Mouse (Mus musculus) yolk sac, embryonic 10.5 days (tissue): ENCODE data around the gene Pik3ip1.

Source experiments
- DNase-seq: peaks from one replicate; pipeline ENCODE4 v3.0.0-alpha.2; 2017; ENCODE audit warnings: low spot score

Gene Pik3ip1

DNA sequence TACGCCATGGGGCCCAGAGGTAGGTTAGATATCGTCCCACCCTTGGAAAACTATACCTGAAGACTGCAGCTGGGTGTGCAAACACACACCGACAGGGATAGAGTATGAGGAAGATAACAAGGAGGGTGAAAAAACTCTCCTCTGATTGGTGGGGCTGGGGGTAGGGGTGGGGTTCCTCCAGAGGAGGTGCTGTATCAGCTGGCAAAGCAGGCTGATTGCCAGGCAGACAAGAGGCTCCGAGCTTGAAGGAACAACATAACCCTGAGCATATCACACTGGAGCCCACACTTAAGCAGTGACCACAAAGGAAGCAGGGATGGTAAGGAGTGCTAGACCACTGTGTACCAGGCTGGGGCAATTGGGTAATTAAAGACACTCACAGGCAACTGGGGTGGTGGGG, 49.2 kb downstream of the Pik3ip1 start:
- no peak for DNase-seq

DNA sequence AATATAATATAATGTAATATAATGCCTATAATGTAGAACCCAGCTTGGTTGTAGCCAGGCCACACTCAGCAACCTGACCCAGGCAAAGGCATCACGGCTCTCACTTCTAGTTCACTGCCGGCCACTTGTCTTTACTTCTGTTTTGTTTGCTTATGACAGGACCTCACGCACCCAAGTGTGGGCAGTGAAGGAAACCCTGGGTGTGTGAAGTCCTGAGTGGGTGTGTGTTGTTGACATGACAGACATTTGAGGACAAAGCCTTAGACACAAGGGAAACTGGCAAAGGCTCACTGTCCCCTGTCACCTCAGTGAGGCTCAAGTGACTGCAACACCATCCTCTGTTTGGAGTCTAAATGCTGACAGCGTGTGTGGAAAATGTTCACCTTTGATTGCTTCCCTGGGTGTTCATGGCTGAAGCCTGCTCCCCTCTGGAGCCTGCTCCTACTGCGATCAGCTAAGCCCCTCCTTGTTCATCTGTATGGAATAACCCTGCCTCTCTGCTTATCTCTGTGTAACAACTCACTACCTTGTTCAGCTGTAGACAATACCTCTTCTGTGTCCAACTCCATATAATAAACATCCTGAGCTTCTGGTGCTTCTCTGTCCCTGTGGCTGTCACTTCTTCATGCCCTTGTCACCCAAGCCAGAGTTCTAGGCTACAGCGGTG, 51.1 kb downstream of the Pik3ip1 start:
- no peak for DNase-seq

DNA sequence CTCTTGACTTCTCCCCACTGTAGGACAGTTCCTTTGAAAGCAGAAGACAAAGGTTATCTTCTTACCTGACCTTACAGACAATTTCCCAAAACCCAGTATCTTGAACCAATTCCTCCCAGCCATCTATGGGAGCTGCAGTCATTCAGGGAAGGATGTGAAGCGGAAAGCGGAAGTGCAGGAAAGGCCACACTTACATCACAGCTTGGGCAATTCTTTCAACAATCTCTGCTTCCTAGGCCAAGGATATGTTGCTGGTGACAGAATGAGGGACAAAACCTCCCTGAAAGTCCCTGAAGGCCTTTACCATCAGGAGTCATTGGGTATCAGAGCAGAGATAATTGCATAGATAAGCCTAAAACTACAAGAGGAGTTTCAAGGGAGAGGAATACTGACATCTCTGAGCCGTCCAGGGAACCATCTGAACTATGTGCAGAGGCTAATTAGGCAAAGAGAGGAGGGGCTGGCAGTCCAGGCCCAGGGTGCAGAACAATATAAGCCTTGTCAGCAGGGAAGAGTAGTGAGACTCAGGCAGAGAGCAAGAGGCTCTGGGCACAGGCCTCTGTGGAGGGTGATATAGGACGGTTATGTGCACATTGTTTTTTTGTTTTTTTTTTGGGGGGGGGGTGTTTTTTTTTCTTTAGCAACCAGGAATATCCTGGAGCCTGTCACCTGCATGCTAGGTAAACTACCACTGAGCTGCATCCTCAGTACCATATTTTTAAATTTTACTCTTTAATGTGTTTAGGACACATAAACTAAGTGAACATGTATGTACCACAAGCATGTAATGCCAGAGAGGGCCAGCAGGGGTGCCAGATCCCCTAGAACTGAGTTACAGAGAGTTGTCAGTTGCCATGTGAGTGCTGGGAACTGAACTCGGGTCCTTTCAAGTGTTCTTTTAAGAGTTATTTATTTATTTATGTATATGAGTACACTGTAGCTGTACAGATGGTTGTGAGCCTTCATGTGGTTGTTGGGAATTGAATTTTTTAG, 52.7 kb downstream of the Pik3ip1 start:
- no peak for DNase-seq

DNA sequence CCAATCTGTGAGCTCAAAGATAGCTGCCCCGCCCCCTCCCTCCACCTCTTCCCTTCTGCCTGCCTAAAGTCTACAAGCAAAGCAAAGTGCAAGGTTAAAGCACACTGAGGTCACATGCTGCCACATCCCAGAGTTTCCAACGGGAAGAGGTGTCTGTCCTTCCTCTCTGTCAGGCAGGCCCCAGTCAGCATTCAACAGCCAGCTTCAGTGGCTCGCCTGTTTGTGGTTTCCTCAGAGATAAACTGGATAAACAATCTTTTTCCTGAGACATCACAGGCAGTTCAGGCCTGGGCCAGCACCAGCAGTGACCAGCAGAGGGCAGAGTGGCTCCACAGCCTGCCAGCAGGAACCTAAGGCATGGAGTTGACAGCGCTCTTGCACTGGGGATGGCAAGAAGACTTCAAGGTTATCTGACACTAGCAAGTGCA, 56.8 kb downstream of the Pik3ip1 start:
- DNase-seq: peak; percentile 93

DNA sequence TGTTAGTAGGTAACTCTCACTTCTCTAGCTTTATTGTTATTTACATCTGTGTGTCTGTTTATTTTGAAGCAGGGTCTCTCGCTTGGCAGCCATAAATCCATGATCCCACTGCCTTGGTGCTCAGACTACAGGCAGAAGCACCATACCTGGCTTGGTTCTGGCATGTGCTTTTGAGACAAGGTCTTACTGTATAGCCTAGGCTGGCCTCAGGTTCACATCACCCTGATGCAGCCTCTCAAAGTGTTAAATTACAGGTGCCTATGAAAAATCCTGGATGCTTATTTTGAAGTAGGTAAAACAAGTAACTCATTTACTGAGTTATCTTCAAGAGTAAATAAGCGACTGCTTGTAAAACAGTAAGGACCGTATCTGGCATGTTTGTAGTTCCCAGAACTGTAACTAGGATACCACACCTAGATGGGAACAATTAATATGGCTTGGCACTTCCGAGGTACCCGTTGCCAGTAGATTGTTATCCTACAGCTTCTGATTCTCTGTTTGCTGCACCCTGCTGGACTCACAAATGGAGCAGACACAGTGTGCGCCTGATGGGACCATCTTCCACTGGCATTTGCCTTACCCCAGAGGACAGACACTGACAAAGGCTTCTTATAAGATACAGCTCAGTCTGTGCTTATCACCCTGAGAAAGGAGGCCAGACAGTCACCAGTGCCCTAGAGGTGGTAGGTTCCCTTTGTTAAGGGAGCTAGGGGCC, 57.4 kb downstream of the Pik3ip1 start:
- no peak for DNase-seq

DNA sequence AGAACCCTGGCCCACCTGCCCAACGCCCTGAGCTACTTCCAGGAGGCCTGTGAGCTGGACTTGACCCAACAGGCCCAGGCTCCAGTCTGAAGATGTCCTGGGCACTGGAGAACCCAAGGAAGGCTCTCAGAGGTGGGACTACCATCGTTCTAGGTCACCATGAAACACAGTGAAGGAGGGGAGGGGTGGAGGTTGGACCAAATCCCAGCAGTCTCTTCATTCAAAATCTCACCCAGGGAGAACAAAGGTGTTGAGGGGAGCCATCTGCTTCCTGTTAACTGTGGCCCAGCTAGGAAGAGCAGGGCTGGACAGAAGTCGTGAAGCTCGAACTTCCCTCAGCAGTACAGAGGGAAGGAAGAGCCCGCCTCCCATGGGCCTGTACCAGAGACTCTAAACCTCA, 59.8 kb downstream of the Pik3ip1 start:
- no peak for DNase-seq

DNA sequence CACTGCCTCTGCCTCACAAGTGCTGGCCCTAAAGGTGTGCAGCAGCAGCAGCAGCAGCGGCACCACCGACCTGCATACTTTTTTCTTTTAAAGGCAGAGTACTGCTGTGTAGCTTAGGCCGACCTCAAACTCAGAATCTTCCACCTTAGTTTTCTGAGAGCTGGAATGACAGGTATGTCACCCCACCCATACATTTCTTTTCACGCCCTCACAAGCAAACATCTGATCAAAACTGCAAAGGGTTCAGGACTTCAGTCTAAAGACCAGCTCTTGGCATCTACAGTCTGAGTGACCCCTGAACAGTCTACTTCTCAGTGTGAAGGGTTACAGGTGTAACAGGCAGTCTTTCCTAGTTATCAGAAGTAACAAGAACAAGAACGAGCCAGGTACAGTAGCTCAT, 60.6 kb downstream of the Pik3ip1 start:
- DNase-seq: peak; percentile 45

DNA sequence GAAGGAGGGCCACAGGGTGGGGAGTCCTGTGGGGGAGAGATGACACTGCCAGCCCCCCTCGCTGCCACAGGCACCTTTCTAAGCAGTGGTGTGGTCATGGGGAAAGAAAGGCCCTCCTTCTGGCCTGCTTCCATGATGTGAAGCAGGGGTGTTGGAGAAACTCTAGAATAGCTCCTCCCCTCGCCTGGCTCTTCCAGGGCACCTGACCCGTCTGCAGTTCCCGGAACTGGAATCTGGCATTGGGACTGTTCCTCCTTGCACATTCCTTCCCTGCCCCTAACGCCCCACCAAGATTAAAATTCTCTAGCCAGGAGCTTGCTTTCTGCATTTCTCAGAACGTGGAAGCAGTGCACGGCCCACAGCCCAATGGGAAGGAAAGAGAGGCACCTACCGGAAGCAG, 62.3 kb downstream of the Pik3ip1 start:
- no peak for DNase-seq
